ENCODE assay signal across 13 mouse cellular contexts in the genomic region with DNA sequence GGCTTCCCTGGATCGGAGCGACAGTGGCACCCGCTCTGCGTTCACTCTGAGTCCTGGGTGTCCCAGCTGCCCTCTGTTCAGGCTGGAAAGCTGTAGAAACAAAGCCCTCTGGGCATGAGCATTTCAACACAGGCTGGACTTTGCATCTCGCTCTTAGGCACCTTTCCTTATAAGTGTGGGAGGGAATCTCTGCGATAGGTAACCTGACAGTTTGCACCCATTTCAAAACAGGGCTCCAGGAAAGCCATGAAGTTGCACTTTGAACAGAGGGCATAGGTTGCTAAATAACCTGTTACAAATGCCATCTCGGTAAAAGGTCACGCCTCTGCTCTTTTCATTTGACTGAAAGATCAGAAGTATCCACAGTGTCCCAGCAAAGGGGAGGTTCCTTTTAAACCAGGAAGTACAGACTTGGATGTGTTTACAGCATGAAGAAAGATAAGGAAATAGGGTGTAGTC. TPM values are rescaled to one million over a fixed set of nuclear protein-coding genes. Genes with fewer than 3 reads are reported as not detected.
DNase-seq lines count a peak whose midpoint lies in the region; ATAC-seq and TF ChIP-seq lines count a peak whose summit lies in the region.
"Had no signal": no experiment of that assay in that cellular context is flagged by ENCODE, and none has a peak within 500 bp of the region (broad histone marks: within the 10 kb centered on the region; RNA-seq: fewer than 3 reads in every experiment).

No protein-coding gene starts in this region.

- H3K27ac ChIP-seq in kidney, embryonic 15.5 days: no peak overlapping the region
- H3K27ac ChIP-seq in liver, postnatal 0 days (ENCODE audit: low read depth): peak overlapping the region; percentile 90
- no peak overlapping the region for H3K27ac ChIP-seq in forebrain, embryonic 12.5 days
- H3K27ac ChIP-seq: heart, embryonic 13.5 days; macrophage had no signal

- H3K4me1 ChIP-seq in kidney, embryonic 15.5 days: 0 out of 2 replicates have a peak, but pooled peaks cover 4% of the 10 kb centered on the region
- H3K4me1 ChIP-seq in liver, postnatal 0 days (ENCODE audit: insufficient read depth): peaks cover 6% of the 10 kb centered on the region
- H3K4me1 ChIP-seq in forebrain, embryonic 12.5 days: peaks cover 3% of the 10 kb centered on the region; the same call in 1 of the 2 replicates

- H3K4me2 ChIP-seq in kidney, embryonic 15.5 days: no peak overlapping the region
- H3K4me2 ChIP-seq in liver, postnatal 0 days (ENCODE audit: low read depth, low read length): peak overlapping the region; percentile 45
- no peak overlapping the region for H3K4me2 ChIP-seq in forebrain, embryonic 12.5 days
- H3K4me2 ChIP-seq: heart, embryonic 13.5 days had no signal

- 82% methylated on average over 8 of the region's 8 CpGs for WGBS in kidney, embryonic 15.5 days
- WGBS in liver, postnatal 0 days (ENCODE audit: insufficient replicate concordance): 65% methylated on average over 8 of the region's 8 CpGs
- WGBS in forebrain, embryonic 12.5 days: 93% methylated on average over 8 of the region's 8 CpGs

- ATAC-seq in kidney, embryonic 15.5 days (replicated peaks; ENCODE audit: low FRiP score): no peak
- ATAC-seq in granulocyte monocyte progenitor cell, adult 5-6 weeks (replicated peaks; ENCODE audit: poor library complexity, severe bottlenecking): peak; percentile 40; the same call in 1 of the 2 replicates
- ATAC-seq in liver, postnatal 0 days: peak; percentile 96
- 0 out of 2 replicates have a peak, but pooled peaks have one; percentile 24 for ATAC-seq in neutrophil, adult 5-6 weeks (ENCODE audit: extremely low read depth, insufficient number of reproducible peaks, low FRiP score, poor library complexity, severe bottlenecking)
- no peak for ATAC-seq in forebrain, embryonic 12.5 days (ENCODE audit: low FRiP score)
- ATAC-seq: CD4-positive, CD25-positive, alpha-beta regulatory T cell, adult 4 months; hindbrain, embryonic 16.5 days had no signal

- no peaks in the 10 kb centered on the region for H3K36me3 ChIP-seq in kidney, embryonic 15.5 days
- H3K36me3 ChIP-seq in liver, postnatal 0 days (replicated peaks; ENCODE audit: insufficient read depth, low read length): no peaks in the 10 kb centered on the region
- H3K36me3 ChIP-seq in forebrain, embryonic 12.5 days (replicated peaks): no peaks in the 10 kb centered on the region
- H3K36me3 ChIP-seq: heart, embryonic 13.5 days had no signal

- DNase-seq in kidney, adult 8-10 months: peak; percentile 84 to 91
- peak; percentile 56 for DNase-seq in liver, postnatal 0 days
- DNase-seq in heart, postnatal 25 days (ENCODE audit: low spot score): no peak
- no peak for DNase-seq in right cerebral cortex, postnatal 14 days
- DNase-seq: cerebellum, postnatal 36 days had no signal

- intact Hi-C loops in heart, postnatal 25 days (cut with DNase I): no loop called here

- H3K27me3 ChIP-seq in kidney, embryonic 15.5 days: no peaks in the 10 kb centered on the region
- H3K27me3 ChIP-seq in liver, postnatal 0 days (ENCODE audit: insufficient read depth, low read length): no peaks in the 10 kb centered on the region
- H3K27me3 ChIP-seq in forebrain, embryonic 12.5 days: no peaks in the 10 kb centered on the region
- H3K27me3 ChIP-seq: heart, embryonic 13.5 days had no signal

- H3K4me3 ChIP-seq in kidney, embryonic 15.5 days (replicated peaks): no peak overlapping the region
- H3K4me3 ChIP-seq in liver, postnatal 0 days (ENCODE audit: low read depth, low read length): peak overlapping the region; percentile 13; the same call in 1 of the 2 replicates
- H3K4me3 ChIP-seq in forebrain, embryonic 12.5 days (replicated peaks): no peak overlapping the region
- H3K4me3 ChIP-seq: heart, embryonic 13.5 days had no signal

- H3K9ac ChIP-seq in kidney, embryonic 15.5 days: no peak overlapping the region
- no peak overlapping the region for H3K9ac ChIP-seq in liver, postnatal 0 days (replicated peaks)
- H3K9ac ChIP-seq in forebrain, embryonic 12.5 days: no peak overlapping the region
- H3K9ac ChIP-seq: heart, embryonic 13.5 days had no signal

- TF ChIP-seq CTCF in liver, postnatal 0 days (IDR thresholded peaks at IDR 0.05; ENCODE audit: low read depth): no peak

- TF ChIP-seq EP300 in liver, postnatal 0 days (IDR thresholded peaks at IDR 0.05; ENCODE audit: low read depth): peak; percentile 93

- H3K9me3 ChIP-seq in kidney, embryonic 15.5 days (replicated peaks): no peaks in the 10 kb centered on the region
- H3K9me3 ChIP-seq in liver, postnatal 0 days (ENCODE audit: low read length): no peaks in the 10 kb centered on the region
- H3K9me3 ChIP-seq in forebrain, embryonic 12.5 days: no peaks in the 10 kb centered on the region
- H3K9me3 ChIP-seq: heart, embryonic 13.5 days had no signal

RNA-seq across cellular contexts. Expression of a gene that starts 19.2 kb away (rescaled TPM):
- 0.22 and 0.66 TPM in 2 replicates for polyA plus RNA-seq in kidney, embryonic 15.5 days (2015; fragmentation: Nextera tagmentation; extraction: Ambion mirVana)
- not detected in 2 replicates for total RNA-seq in granulocyte monocyte progenitor cell, adult 5-6 weeks (2014; fragmentation: Nextera tagmentation)
- total RNA-seq in granulocyte monocyte progenitor cell, adult 5-6 weeks (2017): 2.2 TPM in 1 of 2 replicates, not detected in the other
- 94.2 and 94.5 TPM in 2 replicates for polyA plus RNA-seq in liver, postnatal 0 days (2015; fragmentation: Nextera tagmentation; extraction: Ambion mirVana)
- 1.2 TPM in 1 of 2 replicates, not detected in the other for total RNA-seq in neutrophil, adult 5-6 weeks (2017)
- polyA plus RNA-seq in forebrain, embryonic 12.5 days (2016; fragmentation: Nextera tagmentation; extraction: Ambion mirVana): 0.19 and 0.24 TPM in 2 replicates
- under 1 TPM; 0.98 to 0.99 TPM for total RNA-seq in heart, postnatal 25 days (2021)

Comparison
In these comparisons a context has a peak if more than half of its experiments do, and no peak if none do; other contexts are left out.
1. DNase-seq: peak in kidney, adult 8-10 months (2 of 2) and liver, postnatal 0 days (single experiment); none in heart, postnatal 25 days (single experiment) and right cerebral cortex, postnatal 14 days (single experiment).
2. ATAC-seq: peak in granulocyte monocyte progenitor cell, adult 5-6 weeks (single experiment), liver, postnatal 0 days (single experiment) and neutrophil, adult 5-6 weeks (single experiment); none in kidney, embryonic 15.5 days (single experiment) and forebrain, embryonic 12.5 days (single experiment).